ENCODE assay signal across 8 mouse cellular contexts in the genomic region with DNA sequence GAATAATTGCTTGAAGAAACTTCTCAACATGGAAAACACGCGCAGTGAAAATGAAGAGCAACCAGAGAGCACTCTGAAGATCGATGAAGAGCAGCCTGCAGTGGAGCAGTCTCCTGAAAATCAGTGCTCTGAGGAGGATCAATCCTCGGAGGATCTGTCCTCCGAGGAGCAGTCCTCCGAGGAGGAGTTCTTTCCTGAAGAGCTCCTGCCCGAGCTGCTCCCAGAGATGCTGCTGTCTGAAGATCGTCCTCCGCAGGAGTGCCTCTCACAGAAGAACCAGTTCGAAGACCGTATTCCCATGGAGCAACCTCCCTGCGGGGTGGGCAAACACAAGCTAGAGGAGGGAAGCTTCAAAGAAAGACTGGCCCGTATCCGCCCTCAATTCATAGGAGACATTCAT. TPM values are rescaled to one million over a fixed set of nuclear protein-coding genes. Genes with fewer than 3 reads are reported as not detected.
DNase-seq lines count a peak whose midpoint lies in the region; ATAC-seq and TF ChIP-seq lines count a peak whose summit lies in the region.

No protein-coding gene starts in this region.

- no peak for DNase-seq in kidney, adult 2 months
- DNase-seq in kidney, postnatal 25 days = no peak
- peak; percentile 4 to 37 for DNase-seq in cerebellum, postnatal 36 days
- no peak for DNase-seq in right cerebral cortex, postnatal 14 days
- DNase-seq in spleen, adult 12 weeks (ENCODE audit: low spot score) = no peak
- DNase-seq in testis, postnatal 14 days (ENCODE audit: low spot score) = no peak

- no peaks in the 10 kb centered on the region for H3K9me3 ChIP-seq in hindbrain, embryonic 13.5 days

- no peak for TF ChIP-seq POLR2A in kidney, adult 2 months (IDR thresholded peaks at IDR 0.05; ENCODE audit: low read depth, low read length)

- H3K36me3 ChIP-seq in kidney, adult 2 months (ENCODE audit: control insufficient read depth, insufficient read depth, low read length) = no peaks in the 10 kb centered on the region
- H3K36me3 ChIP-seq in hindbrain, embryonic 13.5 days = no peaks in the 10 kb centered on the region
- no peaks in the 10 kb centered on the region for H3K36me3 ChIP-seq in macrophage (ENCODE audit: inconsistent target)

- H3K27me3 ChIP-seq in kidney, adult 2 months (replicated peaks; ENCODE audit: control insufficient read depth, insufficient read depth, low read length) = no peaks in the 10 kb centered on the region
- no peaks in the 10 kb centered on the region for H3K27me3 ChIP-seq in hindbrain, embryonic 13.5 days

- no peak for TF ChIP-seq CTCF in kidney, adult 2 months (conservative IDR thresholded peaks at IDR 0.05; ENCODE audit: insufficient read depth, insufficient read length, low read depth, low read length)

- ATAC-seq in hindbrain, embryonic 13.5 days (ENCODE audit: low FRiP score) = 0 out of 2 replicates have a peak, but pooled peaks have one; percentile 11

- peaks cover 3% of the 10 kb centered on the region; the same call in 1 of the 2 replicates for H3K4me1 ChIP-seq in kidney, adult 2 months (ENCODE audit: control insufficient read depth, insufficient read depth, low read length)
- no peaks in the 10 kb centered on the region; the same call in 1 of the 2 replicates for H3K4me1 ChIP-seq in hindbrain, embryonic 13.5 days (replicated peaks)

- H3K4me3 ChIP-seq in kidney, adult 2 months (ENCODE audit: insufficient read depth, low read depth, low read length) = peak overlapping the region; percentile 58
- H3K4me3 ChIP-seq in hindbrain, embryonic 13.5 days = peak overlapping the region; percentile 50
- H3K4me3 ChIP-seq in macrophage (ENCODE audit: inconsistent target) = peak overlapping the region; percentile 34; the same call in 1 of the 2 replicates

- H3K27ac ChIP-seq in kidney, adult 2 months (ENCODE audit: insufficient read depth, low read depth, low read length) = no peak overlapping the region
- peak overlapping the region; percentile 93 for H3K27ac ChIP-seq in hindbrain, embryonic 13.5 days
- no peak overlapping the region for H3K27ac ChIP-seq in macrophage

- H3K79me2 ChIP-seq in macrophage (ENCODE audit: inconsistent target) = no peaks in the 10 kb centered on the region

- WGBS in kidney, adult 2 months = 16% methylated on average over 14 of the region's 14 CpGs
- WGBS in hindbrain, embryonic 13.5 days = 22% methylated on average over 14 of the region's 14 CpGs
- WGBS in macrophage (ENCODE audit: missing documents) = 69% methylated on average over 13 of the region's 14 CpGs

- H3K4me2 ChIP-seq in hindbrain, embryonic 13.5 days = peak overlapping the region; percentile 60

- H3K9ac ChIP-seq in hindbrain, embryonic 13.5 days = peak overlapping the region; percentile 78

RNA-seq across cellular contexts. Expression of a gene that starts 1.0 kb away (rescaled TPM):
- 1.3 and 1.6 TPM in 2 replicates for polyA plus RNA-seq in kidney, adult 2 months (2012; rRNA removed)
- polyA plus RNA-seq in hindbrain, embryonic 13.5 days (2015; fragmentation: Nextera tagmentation; extraction: Ambion mirVana) = 19.6 and 21.7 TPM in 2 replicates
- total RNA-seq in macrophage (2018; cell fraction: chromatin; rRNA removed) = under 1 TPM in 4 of 26 experiments, not detected in 22; 0.21 to 0.53 (median 0.40) TPM
- total RNA-seq in macrophage (2018; cell fraction: cytosol; rRNA removed) = 1 to 10 TPM in 9 of 26 experiments, under 1 TPM in 17; 0.18 to 1.4 (median 0.61) TPM
- under 1 TPM in 12 of 26 experiments, not detected in 14; 0.20 to 0.69 (median 0.32) TPM for total RNA-seq in macrophage (2018; cell fraction: nucleus; rRNA removed)
- 1.1 to 1.3 TPM (median 1.2 TPM) in 3 replicates for polyA plus RNA-seq in macrophage (2018)

RNA-seq across cellular contexts. Expression of a gene that starts 34.7 kb away (rescaled TPM):
- polyA plus RNA-seq in kidney, adult 2 months (2012; rRNA removed) = 20.9 and 33.3 TPM in 2 replicates
- polyA plus RNA-seq in hindbrain, embryonic 13.5 days (2015; fragmentation: Nextera tagmentation; extraction: Ambion mirVana) = 540 and 559 TPM in 2 replicates
- total RNA-seq in macrophage (2018; cell fraction: chromatin; rRNA removed) = 100 to 1,000 TPM; 169 to 473 (median 283) TPM
- 100 to 1,000 TPM; 168 to 303 (median 214) TPM for total RNA-seq in macrophage (2018; cell fraction: cytosol; rRNA removed)
- 100 to 1,000 TPM; 245 to 429 (median 362) TPM for total RNA-seq in macrophage (2018; cell fraction: nucleus; rRNA removed)
- polyA plus RNA-seq in macrophage (2018) = 146 to 528 TPM (median 198 TPM) in 3 replicates

Comparison
In these comparisons a context has a peak if more than half of its experiments do, and no peak if none do; other contexts are left out.
1. DNase-seq: peak in cerebellum, postnatal 36 days (2 of 2); none in kidney, adult 2 months (single experiment), kidney, postnatal 25 days (0 of 2), right cerebral cortex, postnatal 14 days (single experiment), spleen, adult 12 weeks (single experiment) and testis, postnatal 14 days (single experiment).
2. Peak in every context shown above with its lines, with median percentiles within 50 percentile points of each other: H3K4me3 ChIP-seq.